Mouse (Mus musculus) cerebellum, adult 9-11 months (tissue): ENCODE data around the gene Il4i1.

ENCODE experiments used
- DNase-seq: peaks from one replicate; pipeline ENCODE4 v3.0.0; 2022

Gene Il4i1

DNA sequence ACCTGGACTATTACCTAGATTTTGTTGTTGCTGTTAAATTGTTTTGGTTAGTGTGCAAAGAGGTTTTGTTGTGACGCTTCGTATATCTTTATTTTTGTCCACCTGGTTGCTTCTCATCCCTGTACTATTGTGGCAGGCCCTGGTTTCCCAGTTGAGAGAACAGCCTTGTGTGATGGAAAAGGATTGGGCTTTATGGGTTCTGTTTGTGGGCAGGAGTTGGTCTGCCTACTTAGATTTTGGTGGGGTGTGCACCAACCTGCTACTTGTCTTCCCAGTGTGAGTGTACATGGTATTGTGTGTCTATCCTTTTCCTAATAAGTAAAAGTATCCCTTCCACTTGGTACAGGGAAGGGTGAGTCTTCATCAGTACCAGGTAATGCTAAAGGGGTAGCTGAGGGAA is 3.2 kb downstream of the Il4i1 start:
- no peak for DNase-seq

DNA sequence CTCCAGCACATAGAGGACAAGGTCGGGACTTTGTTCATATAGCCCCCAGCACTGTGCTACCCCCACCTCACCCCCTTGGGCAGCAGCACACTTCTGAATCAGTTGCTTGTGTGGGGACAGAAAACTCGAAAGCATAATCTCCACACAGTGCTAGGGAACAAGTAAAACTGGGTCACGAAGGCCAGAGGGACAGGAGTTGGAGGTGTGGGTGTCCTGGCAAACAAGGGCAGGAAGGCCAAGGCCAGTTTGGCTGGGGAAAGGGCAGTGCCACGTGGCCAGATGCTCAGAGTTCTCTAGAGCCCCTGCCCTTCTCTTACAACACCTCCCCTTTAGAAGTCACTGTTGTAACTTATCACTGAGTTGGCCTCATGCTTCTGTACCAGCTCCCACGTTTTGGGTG is 3.7 kb downstream of the Il4i1 start:
- DNase-seq = peak; percentile 17

DNA sequence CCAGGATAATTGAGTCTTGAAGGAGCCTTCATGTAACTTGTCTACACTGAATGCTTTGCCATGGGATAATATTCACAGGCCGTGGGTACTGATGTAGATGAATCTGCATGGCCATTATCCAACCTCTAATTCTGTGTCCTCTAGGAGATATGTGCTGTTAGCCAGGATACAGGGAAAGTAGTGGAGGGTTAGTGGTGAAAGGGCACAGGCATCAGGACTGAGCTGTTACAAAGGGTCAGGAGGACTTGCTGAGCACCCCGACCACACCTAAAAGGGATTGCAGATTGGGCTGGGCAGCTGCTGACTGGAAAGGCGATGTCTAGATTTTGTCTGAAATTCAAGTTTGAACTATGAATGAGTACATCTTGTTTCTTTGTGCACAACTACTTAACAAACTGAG is 4.3 kb downstream of the Il4i1 start:
- DNase-seq = no peak

DNA sequence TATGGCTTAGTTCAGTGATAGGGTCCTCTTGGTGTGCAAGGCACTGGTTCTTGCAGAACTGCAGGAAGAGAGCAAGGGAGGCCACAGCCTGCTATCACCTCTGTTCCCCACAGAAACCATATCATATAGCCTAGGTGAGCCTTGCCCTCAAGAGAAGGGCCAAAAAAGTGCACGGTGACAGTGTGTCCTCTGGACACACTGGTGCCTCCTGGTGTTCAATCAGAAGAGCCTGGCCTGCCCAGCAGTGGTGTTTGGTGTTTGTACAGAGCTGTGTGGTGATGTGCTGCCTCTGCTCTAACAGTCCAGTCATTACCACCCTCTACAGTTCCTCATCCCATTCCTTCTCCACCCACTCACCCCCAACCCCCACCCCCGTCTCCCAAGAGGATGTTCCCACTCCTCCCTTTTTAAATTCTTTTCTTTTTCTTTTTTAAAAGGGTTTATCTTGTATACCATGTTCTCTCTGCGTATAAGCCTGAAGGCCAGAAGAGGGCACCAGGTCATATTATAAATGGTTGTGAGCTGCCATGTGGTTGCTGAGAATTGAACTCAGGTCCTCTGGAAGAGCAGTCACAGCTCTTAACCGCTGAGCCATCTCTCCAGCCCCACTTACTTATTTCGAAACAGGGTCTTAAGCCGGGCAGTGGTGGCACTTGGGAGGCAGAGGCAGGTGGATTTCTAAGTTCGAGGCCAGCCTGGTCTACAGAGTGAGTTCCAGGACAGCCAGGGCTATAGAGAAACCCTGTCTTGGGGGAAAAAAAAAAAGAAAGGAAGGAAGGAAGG is 5.7 kb downstream of the Il4i1 start:
- DNase-seq = no peak

DNA sequence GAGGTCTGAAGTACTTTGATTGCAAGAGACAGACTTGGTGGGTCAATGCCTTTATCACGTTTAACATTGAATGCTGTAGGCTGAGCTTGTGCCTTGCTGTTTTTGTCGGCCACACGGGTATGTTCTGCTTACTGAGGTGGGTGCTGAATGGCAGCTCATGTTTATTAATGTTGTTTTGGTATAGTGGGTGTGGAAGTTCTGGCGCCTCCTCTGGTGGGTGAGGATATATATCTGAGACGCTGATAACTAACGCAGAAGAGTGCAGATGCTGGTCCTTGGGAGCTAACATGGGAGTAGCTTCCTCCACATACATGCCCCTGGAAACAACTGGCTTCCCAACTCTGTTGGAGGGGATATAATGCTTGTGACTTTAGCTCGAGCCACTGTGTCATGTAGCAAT is 7.2 kb downstream of the Il4i1 start:
- DNase-seq = peak; percentile 7

DNA sequence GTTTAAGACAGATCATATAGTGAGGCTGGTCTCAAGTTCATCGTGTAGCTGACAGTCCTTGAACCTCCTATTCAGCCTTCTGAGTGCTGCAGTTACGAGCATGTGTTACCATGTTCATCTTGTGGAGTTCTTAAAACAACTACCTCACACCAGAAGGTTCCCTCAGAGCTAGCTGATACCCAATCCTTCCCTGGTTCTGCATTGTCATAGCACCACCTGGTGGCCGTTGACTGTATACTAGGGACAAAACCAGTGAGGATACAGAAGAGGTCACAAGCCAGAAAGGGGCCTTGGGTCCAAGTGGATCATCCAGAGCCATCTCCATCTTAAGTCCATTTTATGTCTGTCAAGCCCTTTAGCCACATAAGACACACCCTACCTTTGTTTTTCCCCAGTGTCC is 8.7 kb downstream of the Il4i1 start:
- peak; percentile 78 for DNase-seq

DNA sequence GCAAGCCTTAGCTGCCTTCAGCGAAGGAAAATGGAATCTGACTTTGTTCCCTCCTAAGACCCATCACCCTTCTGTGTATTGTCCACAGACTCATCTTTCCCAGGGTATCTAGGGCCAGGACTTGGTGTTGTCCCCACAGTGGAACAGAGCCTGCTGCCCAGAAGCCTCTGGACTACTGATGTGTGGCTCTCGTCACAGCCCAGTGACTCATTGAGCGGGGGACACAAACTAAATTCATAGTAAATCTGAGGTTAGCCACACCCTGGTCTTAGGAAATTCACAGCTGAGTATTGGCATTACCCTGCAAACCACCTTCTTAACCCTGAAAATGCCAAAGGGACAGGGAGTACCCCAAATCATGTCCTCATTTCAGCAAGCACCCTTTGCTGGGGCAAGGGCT is 10.6 kb downstream of the Il4i1 start:
- no peak for DNase-seq

DNA sequence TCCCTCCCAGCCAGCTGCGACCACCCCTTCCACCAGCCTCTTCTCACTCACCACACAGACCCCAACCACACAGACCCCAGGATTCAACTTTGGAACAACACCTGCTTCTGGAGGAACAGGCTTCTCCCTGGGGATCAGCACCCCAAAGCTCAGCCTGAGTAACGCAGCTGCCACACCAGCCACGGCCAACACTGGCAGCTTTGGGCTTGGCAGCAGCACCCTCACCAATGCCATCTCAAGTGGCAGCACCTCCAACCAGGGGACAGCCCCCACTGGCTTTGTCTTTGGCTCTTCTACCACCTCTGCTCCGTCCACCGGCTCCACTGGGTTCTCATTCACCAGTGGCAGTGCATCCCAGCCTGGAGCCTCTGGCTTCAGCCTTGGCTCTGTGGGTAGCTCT is 12.5 kb downstream of the Il4i1 start:
- peak; percentile 8 for DNase-seq

DNA sequence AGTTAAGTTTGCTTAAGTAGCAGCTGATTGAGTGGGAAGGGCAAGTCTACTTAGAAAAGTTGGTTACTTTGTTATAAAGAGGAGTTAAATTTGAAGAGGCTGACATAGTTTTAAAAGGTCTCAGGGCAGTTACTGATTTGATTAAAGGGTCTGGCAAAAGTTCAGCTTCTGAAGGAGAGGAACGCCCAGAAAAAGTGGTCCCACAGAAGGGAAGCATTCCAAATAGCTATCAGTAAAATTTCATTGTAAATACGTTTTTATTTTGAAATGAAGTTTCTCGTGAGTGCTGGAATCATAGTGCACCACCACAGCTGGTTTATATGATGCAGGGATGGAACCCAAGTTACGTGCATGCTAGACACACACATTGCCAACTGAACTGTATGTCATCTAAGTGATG is 16.6 kb downstream of the Il4i1 start:
- DNase-seq = no peak

DNA sequence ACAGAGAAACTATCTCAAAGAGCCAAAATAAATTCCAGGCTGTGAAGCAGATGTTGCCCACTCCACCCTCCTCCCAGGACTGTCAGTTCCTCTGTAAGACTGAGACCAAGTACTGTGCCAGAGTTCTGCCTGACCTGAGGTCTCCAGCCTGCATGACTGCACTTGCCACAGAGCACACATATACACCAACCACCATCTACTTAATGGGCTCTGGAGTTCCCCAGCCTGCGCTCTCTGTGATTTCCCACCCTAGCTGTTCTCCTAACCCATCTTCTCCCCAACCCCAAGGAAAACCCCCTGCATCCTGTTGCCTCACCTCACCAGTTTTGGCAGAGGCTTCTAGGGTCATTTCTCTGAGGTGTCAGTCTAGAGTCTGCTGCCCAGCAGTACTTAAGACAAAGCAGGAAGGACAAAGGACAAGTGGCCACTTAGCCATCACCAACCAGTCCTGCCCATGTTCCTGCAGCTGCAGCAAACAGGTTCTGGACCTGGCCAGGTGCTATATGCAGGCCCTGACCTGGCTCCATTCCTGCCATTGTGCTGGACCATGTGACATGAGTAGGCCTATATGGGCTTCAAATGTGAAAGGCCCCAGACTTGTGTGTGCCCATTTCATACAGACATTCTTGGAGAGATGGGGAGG is 19.3 kb downstream of the Il4i1 start:
- no peak for DNase-seq

DNA sequence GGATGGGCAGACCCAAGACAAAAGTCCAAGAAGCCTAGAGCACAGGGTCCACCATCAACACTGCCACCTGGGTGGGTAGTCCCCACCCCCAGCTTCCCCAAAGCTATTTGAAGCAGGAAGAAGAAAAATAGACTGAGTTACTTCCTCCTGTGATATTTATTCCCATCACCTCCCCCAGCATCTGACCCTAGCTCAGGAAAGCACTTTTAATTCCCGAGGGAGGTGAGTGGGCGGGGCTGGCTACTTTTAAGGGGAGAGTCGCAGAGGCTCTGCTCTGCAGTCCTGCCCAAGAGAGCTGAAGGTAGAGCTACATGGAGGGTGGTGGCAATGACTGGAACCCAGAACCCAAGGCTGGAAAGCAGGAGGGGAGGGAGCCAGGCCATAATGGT is 19.8 kb downstream of the Il4i1 start:
- no peak for DNase-seq

DNA sequence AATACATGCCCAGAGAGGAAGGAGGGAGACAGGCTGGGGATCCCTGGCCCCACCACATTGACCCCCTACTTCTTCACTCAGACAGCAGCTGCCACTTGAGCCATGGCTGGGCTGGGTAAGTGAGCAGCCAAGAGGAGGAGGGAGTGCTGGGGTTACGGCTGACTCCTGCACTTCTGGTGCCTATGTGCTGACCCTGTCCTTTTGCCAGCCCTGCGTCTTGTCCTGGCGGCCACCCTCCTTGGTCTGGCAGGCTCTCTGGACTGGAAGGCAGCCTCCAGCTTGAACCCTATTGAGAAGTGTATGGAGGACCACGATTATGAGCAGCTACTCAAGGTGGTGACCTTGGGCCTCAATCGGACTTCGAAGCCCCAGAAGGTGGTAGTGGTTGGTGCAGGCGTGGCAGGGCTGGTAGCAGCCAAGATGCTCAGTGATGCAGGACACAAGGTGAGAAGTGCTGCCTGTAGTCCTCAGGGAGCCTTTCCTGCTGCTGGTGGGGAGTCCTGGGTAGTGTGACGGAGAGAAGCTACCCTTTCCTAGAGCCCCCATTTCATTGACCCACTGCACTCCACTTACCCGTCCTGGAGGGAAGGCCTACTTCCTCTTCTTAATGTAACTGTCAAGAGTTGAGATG is 20.4 kb downstream of the Il4i1 start:
- DNase-seq = no peak

DNA sequence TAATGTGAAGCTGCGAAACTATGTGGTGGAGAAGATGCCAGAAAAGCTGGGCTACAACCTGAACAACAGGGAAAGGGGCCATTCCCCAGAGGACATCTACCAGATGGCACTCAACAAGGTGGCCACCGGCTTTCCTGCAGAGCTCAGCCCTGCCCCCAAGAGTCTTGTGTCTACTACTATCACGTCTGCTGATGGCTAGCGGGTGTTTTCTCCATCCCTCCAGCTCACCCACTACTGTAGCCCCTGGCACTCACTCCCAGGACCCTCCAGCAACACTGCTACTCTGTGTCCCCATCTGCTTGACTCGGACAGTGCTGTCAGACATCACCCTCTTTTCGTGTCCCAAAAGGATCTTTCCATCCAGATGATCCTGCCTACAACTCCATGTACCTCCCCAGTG is 21.9 kb downstream of the Il4i1 start:
- no peak for DNase-seq

DNA sequence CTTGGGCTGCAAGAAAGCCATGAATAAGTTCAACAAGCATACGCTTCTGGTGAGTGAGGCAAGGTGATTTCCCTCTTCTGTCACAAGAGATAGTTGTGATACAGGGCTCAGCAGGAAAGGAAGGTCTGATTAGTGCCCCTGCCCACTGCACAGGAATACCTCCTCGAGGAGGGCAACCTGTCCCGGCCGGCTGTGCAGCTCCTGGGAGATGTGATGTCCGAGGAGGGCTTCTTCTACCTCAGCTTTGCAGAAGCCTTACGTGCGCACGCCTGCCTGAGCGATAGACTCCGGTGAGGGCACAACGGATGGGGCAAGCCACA is 22.9 kb downstream of the Il4i1 start:
- no peak for DNase-seq

DNA sequence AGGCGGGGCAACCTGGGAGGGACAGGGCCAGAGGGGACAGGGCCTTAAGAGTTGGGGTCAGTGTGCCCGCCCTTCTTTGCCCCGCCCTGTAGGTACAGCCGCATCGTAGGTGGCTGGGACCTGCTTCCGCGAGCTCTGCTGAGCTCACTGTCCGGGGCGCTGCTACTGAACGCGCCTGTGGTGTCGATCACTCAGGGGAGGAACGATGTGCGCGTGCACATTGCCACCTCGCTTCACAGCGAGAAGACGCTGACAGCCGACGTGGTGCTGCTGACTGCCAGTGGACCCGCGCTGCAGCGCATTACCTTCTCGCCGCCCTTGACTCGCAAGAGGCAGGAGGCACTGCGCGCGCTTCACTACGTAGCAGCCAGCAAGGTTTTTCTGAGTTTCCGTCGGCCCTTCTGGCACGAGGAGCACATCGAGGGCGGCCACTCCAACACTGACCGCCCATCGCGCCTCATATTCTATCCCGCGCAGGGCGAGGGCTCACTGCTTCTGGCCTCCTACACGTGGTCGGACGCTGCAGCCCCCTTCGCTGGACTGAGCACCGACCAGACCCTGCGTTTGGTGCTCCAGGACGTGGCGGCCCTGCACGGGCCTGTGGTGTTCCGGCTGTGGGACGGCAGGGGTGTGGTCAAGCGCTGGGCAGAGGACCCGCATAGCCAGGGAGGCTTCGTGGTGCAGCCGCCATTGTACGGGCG is 23.5 kb downstream of the Il4i1 start:
- no peak for DNase-seq

DNA sequence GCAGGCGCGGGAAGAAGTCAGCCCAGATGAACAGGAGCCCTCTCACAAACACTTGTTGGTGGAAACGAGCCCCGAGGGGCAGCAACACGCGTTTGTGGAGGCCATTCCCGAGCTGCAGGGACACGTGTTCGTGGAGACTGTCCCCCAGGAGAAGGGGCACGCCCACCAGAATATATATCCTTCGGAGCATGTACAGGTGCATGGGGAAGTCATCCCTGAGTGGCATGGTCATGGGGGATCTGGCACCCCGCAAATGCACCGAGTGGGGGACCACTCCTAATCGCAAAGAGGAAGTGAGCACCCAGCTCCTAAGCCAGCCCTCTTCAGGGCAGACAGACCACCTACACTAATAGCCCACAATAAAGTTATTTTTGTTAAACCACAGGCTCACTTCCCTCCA is 24.2 kb downstream of the Il4i1 start:
- DNase-seq = no peak

DNA sequence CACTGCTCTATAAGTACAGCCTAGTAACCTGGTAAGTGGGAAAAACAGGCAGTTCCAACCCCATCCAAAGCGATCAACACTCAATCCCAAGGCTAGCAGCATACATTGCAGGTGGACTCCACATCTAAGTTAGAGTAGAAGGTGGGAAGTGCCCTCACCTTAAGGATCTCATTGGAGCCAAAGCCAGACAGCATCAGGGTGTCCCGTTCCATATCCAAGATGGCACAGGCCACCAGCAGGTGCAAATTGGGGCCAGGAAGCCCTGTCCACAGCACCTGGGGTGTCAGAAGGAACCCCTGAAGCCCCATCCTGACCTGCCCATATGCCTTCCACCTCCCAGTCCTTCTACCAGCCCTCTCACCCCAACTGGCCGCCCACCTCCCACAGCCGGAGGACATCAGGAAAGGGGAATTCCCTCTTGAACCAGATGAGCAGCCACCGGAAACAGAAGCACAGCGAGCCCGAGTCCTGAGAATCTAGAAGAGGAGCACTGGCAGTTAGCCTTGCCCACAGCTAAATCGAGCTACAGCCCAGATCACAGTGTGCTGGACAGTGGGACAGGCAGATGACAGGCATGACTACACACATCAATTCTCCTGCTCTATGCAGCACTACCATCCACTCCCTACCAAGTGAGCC is 25.8 kb downstream of the Il4i1 start:
- no peak for DNase-seq

DNA sequence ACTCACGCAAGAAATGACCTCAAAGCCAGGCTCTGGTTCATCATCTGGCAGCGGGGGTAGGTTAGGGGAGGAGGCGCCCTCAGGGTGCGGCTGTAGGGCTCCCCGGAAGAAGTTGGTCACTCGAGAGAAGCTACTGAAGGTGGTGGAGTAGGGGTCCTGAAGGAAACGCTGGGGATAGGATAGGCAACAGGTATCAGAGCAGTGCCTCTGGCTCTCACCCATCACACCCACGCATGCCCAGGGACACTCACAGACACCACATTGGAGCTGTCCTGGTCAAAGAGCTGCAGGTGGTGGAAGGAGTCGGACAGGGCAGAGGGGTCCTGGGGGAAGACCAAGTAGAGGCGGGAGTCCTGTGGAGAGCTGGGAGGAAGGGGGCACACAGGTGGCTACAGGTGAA is 28.8 kb downstream of the Il4i1 start:
- DNase-seq = peak; percentile 60

DNA sequence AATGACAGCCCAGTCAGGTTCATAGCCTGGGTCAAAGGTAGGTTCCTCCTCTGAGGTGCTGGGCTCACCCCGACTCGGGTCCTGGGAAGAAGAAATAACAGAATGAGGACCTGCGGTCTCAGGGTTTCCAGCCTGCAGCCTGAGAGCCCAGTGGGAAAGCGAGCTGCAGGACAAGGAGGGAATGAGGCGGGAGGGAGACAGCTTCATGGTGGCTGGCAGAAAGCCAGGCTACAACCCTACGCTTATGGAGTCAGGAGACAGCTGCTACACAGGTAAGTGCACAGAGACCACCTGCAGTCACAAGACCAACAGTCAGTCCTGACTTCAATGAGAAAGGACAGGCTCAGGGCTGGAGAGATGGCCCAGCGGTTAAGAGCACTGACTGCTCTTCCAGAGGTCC is 30.6 kb downstream of the Il4i1 start:
- peak; percentile 73 for DNase-seq

DNA sequence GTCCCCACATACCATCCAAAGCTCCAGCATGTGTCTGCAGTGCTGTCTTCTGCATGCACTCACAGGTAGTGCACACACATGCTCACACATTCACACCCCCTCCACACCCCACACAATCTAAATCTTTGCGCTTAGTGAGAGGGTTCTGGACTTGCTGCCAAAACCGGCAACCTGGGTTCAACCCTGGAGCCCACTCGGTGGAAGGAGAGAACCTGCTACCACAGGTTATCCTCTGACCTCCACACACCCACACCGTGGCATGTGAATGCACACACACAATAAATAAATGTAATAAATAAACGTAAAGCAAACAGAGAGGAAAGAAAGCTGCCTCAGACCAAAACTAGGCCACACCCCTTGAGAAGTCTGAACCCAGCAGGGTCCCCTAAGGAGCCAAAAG is 31.6 kb downstream of the Il4i1 start:
- DNase-seq = peak; percentile 79

DNA sequence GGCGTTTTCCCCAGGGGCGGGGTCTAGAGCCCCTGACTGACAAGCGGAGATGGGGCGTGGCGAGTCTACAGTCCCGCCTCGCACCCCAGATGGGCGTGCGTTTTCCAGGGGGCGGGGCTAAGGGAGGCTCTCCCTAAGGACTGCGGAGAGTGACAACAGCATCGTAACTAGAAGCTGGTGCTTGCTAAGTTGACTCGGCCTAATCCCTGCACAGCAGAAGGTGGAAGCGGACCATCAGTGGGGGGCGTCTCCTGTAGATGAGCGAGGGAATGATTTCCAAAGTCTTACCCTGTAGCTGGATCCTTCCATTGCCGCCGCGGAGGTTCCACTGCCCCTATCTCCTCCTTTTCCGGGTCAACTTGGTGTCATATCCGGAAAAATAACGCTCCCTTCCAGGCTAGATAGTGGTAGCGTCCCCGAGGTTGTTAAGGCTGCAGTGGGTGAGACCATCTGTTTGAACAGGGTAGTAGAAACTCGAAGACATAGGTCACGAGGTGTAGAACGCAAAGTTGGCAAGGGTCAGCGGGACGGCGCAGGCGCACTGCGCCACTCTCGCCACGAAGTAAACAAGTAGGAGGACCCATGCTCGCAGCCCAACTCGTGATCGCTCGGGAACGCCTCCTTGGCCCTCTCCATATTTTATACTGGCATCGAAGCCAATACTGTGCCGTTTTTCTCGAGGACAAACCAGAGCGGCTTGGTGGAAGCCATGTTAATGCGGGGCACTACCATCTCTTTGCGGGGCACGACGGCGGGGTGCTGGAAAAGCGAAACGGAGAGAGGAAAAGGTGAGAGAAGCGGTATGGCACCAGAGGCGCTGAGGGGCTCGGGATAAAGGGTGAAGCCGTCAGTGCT is 32.6 kb downstream of the Il4i1 start, which contains the start of the genes Akt1s1 and Tbc1d17:
Gene Akt1s1, plus strand, starts transcription at position 431 of the 855 bp plus-strand sequence.
Gene Tbc1d17, minus strand, starts transcription at position 519 of the 855 bp plus-strand sequence.
- peak; percentile 100 for DNase-seq

DNA sequence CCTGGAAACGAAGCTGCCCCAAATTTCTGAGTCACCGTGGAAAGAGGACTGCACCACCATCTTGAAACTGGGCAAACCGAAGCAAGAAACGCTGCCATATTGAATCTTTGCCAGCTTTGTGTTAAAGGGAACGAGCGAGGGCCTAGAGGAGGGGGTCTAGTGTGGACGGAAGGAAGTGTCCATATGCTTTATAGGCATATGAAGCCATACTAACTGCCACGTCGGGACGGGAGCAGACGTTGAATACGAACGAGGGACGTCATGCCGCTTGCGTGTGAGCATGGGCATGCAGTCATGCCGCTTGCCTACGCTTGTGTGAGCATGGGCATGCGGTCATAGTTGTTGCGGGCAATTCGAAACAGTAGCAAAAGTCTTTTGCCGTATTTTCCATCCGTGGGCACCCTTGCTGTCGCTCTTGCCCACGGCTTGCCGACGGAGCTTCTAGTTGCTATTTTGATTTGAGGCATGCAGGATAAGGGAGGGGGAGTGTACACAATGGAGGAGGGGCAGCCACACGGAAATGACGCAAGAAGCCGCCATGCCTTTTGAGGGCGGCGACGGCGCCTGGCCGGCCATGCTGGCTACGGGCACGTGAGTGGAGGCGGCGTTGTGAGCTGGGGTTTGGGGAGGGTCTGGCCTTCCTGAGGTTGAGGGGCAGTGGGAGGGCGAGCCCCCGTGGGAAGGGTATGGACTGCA is 33.4 kb downstream of the Il4i1 start:
- peak; percentile 95 for DNase-seq
